Mouse (Mus musculus): ENCODE measurements around the gene Rrnad1.

- TF ChIP-seq CTCF (IDR thresholded peaks at IDR 0.05; ENCODE audit: control insufficient read depth, insufficient read depth, insufficient read length) (no peak), MAX (IDR thresholded peaks at IDR 0.05) (no peak), MYOG (IDR thresholded peaks at IDR 0.05; ENCODE audit: control insufficient read depth, extremely low read depth, insufficient read length) (no peak), USF1 (IDR thresholded peaks at IDR 0.05; ENCODE audit: low read depth) (no peak), MYOD1 (IDR thresholded peaks at IDR 0.05; ENCODE audit: control insufficient read depth, insufficient read length, low read depth) (no peak), FOSL1 (IDR thresholded peaks at IDR 0.05; ENCODE audit: insufficient read depth, low read length, poor library complexity, severe bottlenecking) (no peak)
Observed at GRCm38 (mm10) chr3:87974381-87974987, 44.0 kb upstream of the Rrnad1 start.
